10 mouse cellular contexts compared by ENCODE assay signal in the genomic region with DNA sequence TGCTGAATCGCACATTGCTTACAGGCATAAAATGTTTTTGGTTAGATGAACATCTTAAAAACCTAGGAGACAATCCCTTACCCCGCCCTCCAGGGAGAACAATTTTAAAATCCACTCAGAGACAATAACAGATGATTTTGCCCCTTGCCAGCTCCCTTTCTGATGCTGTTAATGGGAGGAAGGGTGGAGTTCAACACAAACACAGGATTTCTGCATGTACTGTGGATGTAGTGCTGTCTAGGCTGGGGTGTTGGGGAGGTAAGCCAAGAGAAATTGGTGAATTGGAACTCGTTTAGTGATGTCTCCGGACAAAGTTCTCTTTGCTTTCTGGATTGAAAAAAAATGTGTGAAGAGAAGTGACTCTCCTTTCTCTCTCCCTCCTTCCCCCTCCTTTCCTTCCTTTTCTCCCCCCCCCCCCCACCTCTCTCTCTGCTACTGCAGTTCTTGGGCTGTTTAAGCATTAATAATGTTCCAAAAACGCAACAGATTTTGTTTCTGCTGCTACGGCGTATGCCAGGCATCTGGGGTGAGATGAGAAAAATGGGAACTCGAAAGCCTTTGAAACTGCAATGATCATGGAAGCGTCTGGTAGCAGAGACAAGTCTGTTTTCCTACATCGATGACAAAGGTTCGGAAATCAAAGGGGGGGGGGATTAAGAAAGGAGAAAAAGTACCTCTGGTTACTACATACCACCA.
DNase-seq lines count a peak whose midpoint lies in the region; ATAC-seq and TF ChIP-seq lines count a peak whose summit lies in the region.
"Had no signal": no experiment of that assay in that cellular context is flagged by ENCODE, and none has a peak within 500 bp of the region (broad histone marks: within the 10 kb centered on the region; RNA-seq: fewer than 3 reads in every experiment).

No protein-coding gene starts in this region.

- no peak for DNase-seq in hindbrain, embryonic 11.5 days (ENCODE audit: low spot score)
- DNase-seq in heart, postnatal 25 days (ENCODE audit: low spot score) = peak; percentile 9
- peak; percentile 39 for DNase-seq in lung, postnatal 0 days (ENCODE audit: low spot score)
- DNase-seq in stomach, postnatal 0 days (ENCODE audit: low spot score) = no peak
- DNase-seq in MN1 (ENCODE audit: low spot score) = no peak
- no peak for DNase-seq in left cerebral cortex, postnatal 25 days (ENCODE audit: low spot score in 2 of 2)
- DNase-seq: liver; thymus, postnatal 36 days had no signal

- ATAC-seq in hindbrain, embryonic 13.5 days (ENCODE audit: low FRiP score) = no peak
- no peak for ATAC-seq in hindbrain, embryonic 11.5 days (ENCODE audit: low FRiP score)
- ATAC-seq in forebrain, embryonic 15.5 days (replicated peaks) = peak; percentile 67
- ATAC-seq in lung, postnatal 0 days = peak; percentile 57
- no peak for ATAC-seq in stomach, postnatal 0 days (ENCODE audit: low FRiP score, low TSS enrichment)

- peaks cover 35% of the 10 kb centered on the region for H3K4me1 ChIP-seq in hindbrain, embryonic 13.5 days (replicated peaks)
- peaks cover 2% of the 10 kb centered on the region; the same call in 1 of the 2 replicates for H3K4me1 ChIP-seq in hindbrain, embryonic 11.5 days (replicated peaks; ENCODE audit: control insufficient read depth, insufficient read depth, low read length)
- H3K4me1 ChIP-seq in forebrain, embryonic 15.5 days = peaks cover 52% of the 10 kb centered on the region
- H3K4me1 ChIP-seq in lung, postnatal 0 days (ENCODE audit: insufficient read depth, low read depth, low read length) = peaks cover 6% of the 10 kb centered on the region; the same call in 1 of the 2 replicates
- H3K4me1 ChIP-seq in stomach, postnatal 0 days (replicated peaks; ENCODE audit: control insufficient read depth, insufficient read depth) = no peaks in the 10 kb centered on the region

- H3K9ac ChIP-seq in hindbrain, embryonic 13.5 days = no peak overlapping the region
- H3K9ac ChIP-seq in hindbrain, embryonic 11.5 days (ENCODE audit: low read depth, low read length) = no peak overlapping the region
- no peak overlapping the region for H3K9ac ChIP-seq in forebrain, embryonic 15.5 days (replicated peaks)
- H3K9ac ChIP-seq in lung, postnatal 0 days (replicated peaks; ENCODE audit: low read depth) = no peak overlapping the region
- no peak overlapping the region for H3K9ac ChIP-seq in stomach, postnatal 0 days (ENCODE audit: low read length)

- no peaks in the 10 kb centered on the region; the same call in 1 of the 2 replicates for H3K27me3 ChIP-seq in hindbrain, embryonic 13.5 days
- H3K27me3 ChIP-seq in hindbrain, embryonic 11.5 days (ENCODE audit: control insufficient read depth, insufficient read depth, low read length) = no peaks in the 10 kb centered on the region
- H3K27me3 ChIP-seq in forebrain, embryonic 15.5 days = no peaks in the 10 kb centered on the region
- H3K27me3 ChIP-seq in lung, postnatal 0 days (replicated peaks; ENCODE audit: insufficient read depth, low read length) = no peaks in the 10 kb centered on the region
- H3K27me3 ChIP-seq in stomach, postnatal 0 days (ENCODE audit: control insufficient read depth, insufficient read depth, low read length) = no peaks in the 10 kb centered on the region

- intact Hi-C loops in heart, postnatal 25 days (cut with DNase I) = no loop called here
- intact Hi-C loops in left cerebral cortex, postnatal 25 days (cut with DNase I) = no loop called here

- WGBS in hindbrain, embryonic 13.5 days = 80% methylated on average over 11 of the region's 11 CpGs
- 82% methylated on average over 11 of the region's 11 CpGs for WGBS in hindbrain, embryonic 11.5 days
- WGBS in forebrain, embryonic 15.5 days = 43% methylated on average over 11 of the region's 11 CpGs
- 46% methylated on average over 11 of the region's 11 CpGs for WGBS in lung, postnatal 0 days
- 65% methylated on average over 11 of the region's 11 CpGs for WGBS in stomach, postnatal 0 days

- TF ChIP-seq EP300 in lung, postnatal 0 days (IDR thresholded peaks at IDR 0.05) = peak; percentile 41; the same call in 1 of the 2 replicates
- TF ChIP-seq EP300 in stomach, postnatal 0 days (optimal IDR thresholded peaks at IDR 0.05) = no peak

- no peaks in the 10 kb centered on the region for H3K36me3 ChIP-seq in hindbrain, embryonic 13.5 days
- no peaks in the 10 kb centered on the region for H3K36me3 ChIP-seq in hindbrain, embryonic 11.5 days (ENCODE audit: control insufficient read depth, insufficient read depth, low read length)
- H3K36me3 ChIP-seq in forebrain, embryonic 15.5 days = no peaks in the 10 kb centered on the region
- H3K36me3 ChIP-seq in lung, postnatal 0 days (ENCODE audit: insufficient read depth, low read length) = no peaks in the 10 kb centered on the region
- H3K36me3 ChIP-seq in stomach, postnatal 0 days (ENCODE audit: control insufficient read depth, insufficient read depth, low read length) = no peaks in the 10 kb centered on the region

- H3K9me3 ChIP-seq in hindbrain, embryonic 13.5 days = no peaks in the 10 kb centered on the region
- H3K9me3 ChIP-seq in hindbrain, embryonic 11.5 days (ENCODE audit: control insufficient read depth, low read length) = no peaks in the 10 kb centered on the region
- no peaks in the 10 kb centered on the region for H3K9me3 ChIP-seq in forebrain, embryonic 15.5 days
- H3K9me3 ChIP-seq in lung, postnatal 0 days (ENCODE audit: low read length) = no peaks in the 10 kb centered on the region
- no peaks in the 10 kb centered on the region for H3K9me3 ChIP-seq in stomach, postnatal 0 days (ENCODE audit: control insufficient read depth, low read length)

- H3K27ac ChIP-seq in hindbrain, embryonic 13.5 days = peak overlapping the region; percentile 52; the same call in 1 of the 2 replicates
- no peak overlapping the region for H3K27ac ChIP-seq in hindbrain, embryonic 11.5 days (ENCODE audit: low read depth, low read length)
- H3K27ac ChIP-seq in forebrain, embryonic 15.5 days (replicated peaks) = peak overlapping the region; percentile 90
- H3K27ac ChIP-seq in lung, postnatal 0 days (ENCODE audit: low read length) = no peak overlapping the region
- H3K27ac ChIP-seq in stomach, postnatal 0 days (replicated peaks) = no peak overlapping the region

- no peak overlapping the region for H3K4me2 ChIP-seq in hindbrain, embryonic 13.5 days
- H3K4me2 ChIP-seq in hindbrain, embryonic 11.5 days (replicated peaks; ENCODE audit: low read depth, low read length) = no peak overlapping the region
- no peak overlapping the region for H3K4me2 ChIP-seq in forebrain, embryonic 15.5 days (replicated peaks)
- H3K4me2 ChIP-seq in lung, postnatal 0 days (replicated peaks; ENCODE audit: low read depth, low read length) = peak overlapping the region; percentile 22; the same call in 1 of the 2 replicates
- no peak overlapping the region for H3K4me2 ChIP-seq in stomach, postnatal 0 days (replicated peaks; ENCODE audit: low read depth)

- H3K4me3 ChIP-seq in hindbrain, embryonic 13.5 days = no peak overlapping the region
- H3K4me3 ChIP-seq in hindbrain, embryonic 11.5 days (ENCODE audit: low read depth, low read length) = no peak overlapping the region
- H3K4me3 ChIP-seq in forebrain, embryonic 15.5 days = no peak overlapping the region
- H3K4me3 ChIP-seq in lung, postnatal 0 days (ENCODE audit: low read depth, low read length) = no peak overlapping the region
- no peak overlapping the region for H3K4me3 ChIP-seq in stomach, postnatal 0 days (ENCODE audit: low read depth, low read length)

- TF ChIP-seq CTCF in lung, postnatal 0 days (IDR thresholded peaks at IDR 0.05) = no peak
- TF ChIP-seq CTCF in stomach, postnatal 0 days (IDR thresholded peaks at IDR 0.05; ENCODE audit: low read depth) = no peak

Comparison
In these comparisons a context has a peak if more than half of its experiments do, and no peak if none do; other contexts are left out.
1. H3K27ac ChIP-seq: peak in hindbrain, embryonic 13.5 days (single experiment) and forebrain, embryonic 15.5 days (single experiment); none in hindbrain, embryonic 11.5 days (single experiment), lung, postnatal 0 days (single experiment) and stomach, postnatal 0 days (single experiment).
2. ATAC-seq: peak in forebrain, embryonic 15.5 days (single experiment) and lung, postnatal 0 days (single experiment); none in hindbrain, embryonic 13.5 days (single experiment), hindbrain, embryonic 11.5 days (single experiment) and stomach, postnatal 0 days (single experiment).
3. DNase-seq: peak in heart, postnatal 25 days (single experiment) and lung, postnatal 0 days (single experiment); none in hindbrain, embryonic 11.5 days (single experiment), stomach, postnatal 0 days (single experiment), MN1 (single experiment) and left cerebral cortex, postnatal 25 days (0 of 2).